Mouse (Mus musculus) spleen, adult 2 months (tissue): ENCODE measurements around the gene Pip5k1c. TPM values are rescaled to one million over a fixed set of nuclear protein-coding genes. Genes with fewer than 3 reads are reported as not detected.

ENCODE experiments used
- DNase-seq, 2 experiments: peaks; one replicate each; pipeline versions ENCODE4 v3.0.0 to v3.0.0-alpha.2; 2012 to 2021; ENCODE audit warnings: low spot score in 2 of 2, low read depth in 1 of 2
- H3K27ac ChIP-seq: fragments of 200-500 bp; 2 replicates; pipeline ENCODE4 v1.5.1; 2012; ENCODE audit warnings: low read length, inconsistent platforms; ENCODE audit not compliant: insufficient read depth
- H3K27me3 ChIP-seq: fragments of 200-500 bp; 2 replicates; pipeline ENCODE4 v1.6.1; 2012; ENCODE audit warnings: mild to moderate bottlenecking, moderate library complexity, low read length, inconsistent platforms; ENCODE audit not compliant: control insufficient read depth, insufficient read depth
- H3K36me3 ChIP-seq: fragments of 200-500 bp; 2 replicates; pipeline ENCODE4 v1.6.1; 2012; ENCODE audit warnings: mild to moderate bottlenecking, low read length, inconsistent platforms; ENCODE audit not compliant: control insufficient read depth, insufficient read depth
- H3K4me1 ChIP-seq: fragments of 200-500 bp; 2 replicates; pipeline ENCODE4 v1.6.1; 2011; ENCODE audit warnings: inconsistent platforms; ENCODE audit not compliant: control insufficient read depth, insufficient read depth, insufficient read length
- H3K4me3 ChIP-seq: fragments of 200-500 bp; 2 replicates; pipeline ENCODE4 v1.5.1; 2011; ENCODE audit warnings: mild to moderate bottlenecking, inconsistent platforms; ENCODE audit not compliant: insufficient read depth, insufficient read length; ENCODE audit errors: extremely low read depth
- CTCF ChIP-seq: fragments of 200-500 bp; IDR thresholded peaks from 2 replicates; pipeline ENCODE4 v1.5.1; 2011; ENCODE audit warnings: mild to moderate bottlenecking, inconsistent platforms; ENCODE audit not compliant: insufficient read depth, insufficient read length, insufficient replicate concordance; ENCODE audit errors: extremely low read depth
- POLR2A ChIP-seq: fragments of 200-500 bp; IDR thresholded peaks from 2 replicates; pipeline ENCODE4 v1.6.1; 2011; ENCODE audit warnings: low read depth, low read length, inconsistent platforms
- WGBS: fragments of 180-500 bp; shearing (Covaris S2); methylation state at CpG from one replicate; pipeline ENCODE4 v1.1.7; 2018; 5-methylcytosine and 5-hydroxymethylcytosine counted together
- polyA plus RNA-seq: library from polyadenylated mRNA; depleted of rRNA; stranded (reverse); fragments of >200 nt; gene quantifications from 2 replicates; pipeline ENCODE4 v1.2.3, GENCODE M21; 2012

Pip5k1c gene
- polyA plus RNA-seq, 1 experiment: 93.2 TPM

DNA sequence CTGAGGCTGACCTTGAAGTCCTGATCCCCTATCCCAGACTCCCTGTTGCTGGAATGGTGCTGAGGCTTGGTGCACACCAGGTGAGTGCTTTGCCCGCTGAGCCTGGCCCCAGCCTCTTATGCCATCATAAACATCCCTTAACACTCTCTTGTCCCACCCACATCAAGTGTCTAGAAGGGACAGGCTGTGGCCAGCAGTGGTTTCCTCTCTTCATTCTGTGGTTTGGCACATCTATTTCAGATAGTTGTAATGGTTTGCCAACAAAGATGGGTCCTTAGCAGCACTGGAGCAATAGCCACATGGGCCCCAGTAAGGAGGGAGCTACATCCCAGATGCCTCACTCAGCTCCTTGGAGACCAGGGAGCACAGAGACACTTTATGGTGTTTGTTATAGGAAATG is 37.9 kb upstream of the Pip5k1c start:
- 5% methylated on average over 1 of the region's 1 CpGs for WGBS
- Histone ChIP-seq H3K4me1 (peaks cover 14% of the 10 kb centered on the region), H3K27ac (no peak overlapping the region), H3K4me3 (no peak overlapping the region), H3K36me3 (no peaks in the 10 kb centered on the region), H3K27me3 (peaks cover 5% of the 10 kb centered on the region; the same call in 1 of the 2 replicates)
- DNase-seq: no peak
- TF ChIP-seq POLR2A (no peak), CTCF (no peak)

DNA sequence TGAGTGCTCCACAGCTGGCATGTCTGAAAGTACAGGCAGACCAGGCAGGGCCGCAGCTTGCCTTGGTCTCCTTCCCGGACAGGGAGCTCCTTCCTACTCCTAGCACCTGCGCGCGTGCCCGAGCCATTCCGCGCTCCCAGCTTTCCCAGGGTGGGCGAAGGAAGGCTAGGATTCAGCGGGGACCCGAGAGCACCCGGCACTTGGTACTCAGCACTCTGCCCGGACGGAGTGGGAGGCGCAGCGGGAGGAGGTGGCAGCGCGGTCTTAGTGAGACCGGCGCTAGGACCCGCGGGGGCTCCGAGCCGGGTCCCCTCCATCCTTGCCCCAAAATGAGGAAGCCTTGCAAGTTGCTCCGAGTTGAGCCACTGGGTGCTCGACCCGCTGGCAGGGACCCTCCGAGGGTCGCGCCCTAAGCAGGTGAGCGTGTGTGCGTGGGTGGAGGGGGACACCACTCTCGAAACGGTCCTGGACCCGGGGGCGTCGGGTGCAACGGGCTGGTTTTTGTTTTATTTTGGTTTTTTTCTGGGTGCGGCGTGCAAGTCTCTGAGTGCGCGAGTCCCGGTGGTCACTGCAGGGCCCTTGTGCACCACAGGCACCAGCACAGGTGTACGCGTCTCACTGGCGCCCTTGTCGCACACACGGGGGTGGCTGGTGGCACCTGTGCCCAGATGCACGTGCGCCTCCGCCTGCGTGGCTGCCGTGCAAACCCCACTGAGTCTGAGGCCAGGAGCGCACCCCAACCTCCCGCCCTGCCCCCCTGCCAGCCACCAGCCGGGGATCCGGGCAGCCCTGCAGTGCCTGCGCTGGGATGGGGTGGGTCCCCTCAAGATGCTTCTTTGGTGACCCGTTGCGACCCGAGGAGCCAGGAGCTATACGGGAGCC is 35.4 kb upstream of the Pip5k1c start:
- peak overlapping the region; percentile 66 for H3K4me3 ChIP-seq
- H3K36me3 ChIP-seq: peaks cover 3% of the 10 kb centered on the region; the same call in 1 of the 2 replicates
- peaks cover 14% of the 10 kb centered on the region for H3K4me1 ChIP-seq
- DNase-seq: peak in 1 of 2 experiments; percentile 47
- peaks cover 5% of the 10 kb centered on the region; the same call in 1 of the 2 replicates for H3K27me3 ChIP-seq
- H3K27ac ChIP-seq: no peak overlapping the region
- TF ChIP-seq CTCF (no peak), POLR2A (no peak)
- WGBS: 1% methylated on average over 62 of the region's 62 CpGs

DNA sequence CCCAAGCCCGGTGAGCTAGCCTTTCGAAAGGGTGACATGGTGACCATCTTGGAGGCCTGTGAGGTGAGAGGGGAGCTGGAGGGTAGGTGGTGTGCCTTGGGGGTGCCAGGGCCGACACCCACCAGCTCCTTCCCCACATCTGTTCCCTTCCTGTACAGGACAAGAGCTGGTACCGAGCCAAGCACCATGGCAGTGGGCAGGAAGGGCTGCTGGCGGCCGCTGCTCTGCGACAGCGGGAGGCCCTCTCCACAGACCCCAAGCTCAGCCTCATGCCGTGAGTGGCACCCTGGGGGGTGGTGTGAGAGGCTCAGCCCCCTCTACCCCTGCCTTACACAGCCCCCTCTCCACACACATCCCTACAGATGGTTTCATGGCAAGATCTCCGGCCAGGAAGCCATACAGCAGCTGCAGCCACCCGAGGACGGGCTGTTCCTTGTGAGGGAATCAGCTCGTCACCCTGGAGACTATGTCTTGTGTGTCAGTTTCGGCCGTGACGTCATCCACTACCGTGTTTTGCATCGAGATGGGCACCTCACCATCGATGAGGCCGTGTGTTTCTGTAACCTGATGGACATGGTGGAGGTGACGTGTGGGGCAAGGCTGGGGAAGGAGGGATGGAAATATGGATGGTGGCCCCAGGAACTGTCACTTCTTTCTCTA is 33.4 kb upstream of the Pip5k1c start:
- DNase-seq: no peak
- Histone ChIP-seq H3K27ac (no peak overlapping the region), H3K36me3 (peaks cover 10% of the 10 kb centered on the region), H3K4me3 (no peak overlapping the region), H3K27me3 (no peaks in the 10 kb centered on the region), H3K4me1 (peaks cover 9% of the 10 kb centered on the region)
- WGBS: 79% methylated on average over 21 of the region's 21 CpGs
- no peak for TF ChIP-seq CTCF
- no peak for TF ChIP-seq POLR2A

DNA sequence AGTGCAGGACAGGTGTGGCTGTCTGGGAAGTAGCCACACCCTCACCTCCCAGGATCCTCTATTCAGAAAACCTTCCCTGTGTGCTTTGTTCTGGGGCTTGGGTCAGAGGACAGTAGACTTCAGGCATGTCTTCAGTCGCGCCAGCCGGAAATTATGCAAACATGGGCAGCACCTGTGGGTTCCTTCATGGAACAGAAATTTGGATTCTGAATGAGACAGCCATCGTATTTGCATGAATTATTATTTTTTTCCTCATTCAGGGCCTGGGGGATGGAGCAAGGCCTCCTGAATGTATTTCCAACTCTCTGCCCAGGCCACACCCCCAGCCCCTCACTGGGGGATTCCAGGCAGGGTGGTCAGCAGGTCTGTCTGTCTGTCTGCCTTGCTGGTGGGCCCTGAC is 31.7 kb upstream of the Pip5k1c start:
- WGBS: 93% methylated on average over 4 of the region's 4 CpGs

DNA sequence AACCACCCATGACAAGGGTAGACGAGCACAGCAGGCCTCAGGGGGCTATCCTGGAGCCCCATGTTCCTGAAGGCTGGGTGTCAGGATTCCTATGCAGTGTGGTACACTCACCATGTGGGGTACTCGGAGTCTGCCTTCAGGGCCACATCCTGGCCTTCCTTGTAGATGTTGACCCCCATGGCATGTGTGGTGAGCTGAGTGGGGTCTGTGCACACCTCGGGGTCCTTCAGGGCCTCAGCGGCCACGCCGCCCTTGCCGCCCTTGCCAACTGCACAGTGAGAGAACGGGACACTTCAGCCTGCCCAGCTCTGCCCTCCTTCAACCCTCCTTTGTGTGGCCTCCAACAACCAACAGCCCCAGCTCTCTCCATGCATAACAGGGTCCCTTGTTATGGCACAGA is 27.2 kb upstream of the Pip5k1c start:
- H3K27ac ChIP-seq: no peak overlapping the region
- peaks cover 12% of the 10 kb centered on the region; the same call in 1 of the 2 replicates for H3K4me1 ChIP-seq
- no peaks in the 10 kb centered on the region for H3K27me3 ChIP-seq
- no peak overlapping the region for H3K4me3 ChIP-seq
- peaks cover 17% of the 10 kb centered on the region for H3K36me3 ChIP-seq
- WGBS: 89% methylated on average over 8 of the region's 8 CpGs
- no peak for DNase-seq
- no peak for TF ChIP-seq POLR2A
- no peak for TF ChIP-seq CTCF

More for the DNA sequence above, 31.7 kb upstream of the Pip5k1c start:
- DNase-seq: no peak
- Histone ChIP-seq H3K27ac (no peak overlapping the region), H3K4me3 (no peak overlapping the region), H3K4me1 (peaks cover 12% of the 10 kb centered on the region), H3K36me3 (peaks cover 17% of the 10 kb centered on the region), H3K27me3 (no peaks in the 10 kb centered on the region)
- TF ChIP-seq CTCF (no peak), POLR2A (no peak)

DNA sequence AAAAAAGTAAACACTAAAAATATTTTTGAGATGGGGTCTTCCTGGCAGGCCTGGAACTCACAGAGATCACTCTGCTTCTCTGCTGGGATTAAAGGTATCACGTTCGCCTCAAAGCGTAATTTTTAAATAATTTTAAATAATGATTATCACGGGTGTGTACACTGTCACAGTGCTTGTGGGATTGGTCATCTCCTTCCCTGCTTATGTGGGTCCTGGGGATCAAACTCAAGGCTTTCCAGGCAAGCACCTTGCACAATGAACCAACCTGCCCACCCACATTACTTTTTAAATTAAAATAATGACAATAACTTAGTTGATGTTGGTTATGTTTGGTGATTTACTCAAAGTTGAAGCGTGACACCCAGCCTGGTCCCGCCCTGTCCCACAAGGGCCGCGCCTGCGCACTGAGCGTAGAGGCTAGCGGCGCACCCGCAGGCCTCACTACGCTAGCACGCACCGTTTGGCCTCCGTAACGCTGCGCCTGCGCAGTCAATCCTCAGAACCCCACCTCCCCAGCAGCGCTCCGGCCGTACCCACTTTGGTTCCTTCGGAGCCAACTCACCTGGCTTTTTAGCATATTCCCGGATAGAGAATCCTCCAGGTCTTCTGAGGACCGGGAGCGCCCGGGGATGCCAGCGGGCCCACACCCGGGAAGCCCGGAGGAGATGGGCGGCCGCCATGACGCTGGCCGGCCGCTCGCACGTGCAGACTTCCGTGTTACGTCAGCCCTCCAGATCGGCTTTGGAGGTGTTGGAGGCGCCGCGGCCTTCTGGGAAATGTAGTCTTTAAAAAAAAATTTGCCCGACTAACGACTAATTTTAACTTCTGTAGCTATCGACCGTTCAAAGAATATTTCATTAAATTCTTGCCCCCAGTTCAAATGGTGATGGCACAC is 26.3 kb upstream of the Pip5k1c start, which contains the start of the genes Mrpl54 and Apba3:
Mrpl54 (minus strand) TSS at position 724 of the 895 bp plus-strand sequence.
Apba3 (plus strand) TSS at position 750 of the 895 bp plus-strand sequence.
- under 1% methylated on average over 48 of the region's 48 CpGs for WGBS
- Histone ChIP-seq H3K36me3 (peaks cover 20% of the 10 kb centered on the region), H3K4me1 (peaks cover 12% of the 10 kb centered on the region; the same call in 1 of the 2 replicates), H3K27ac (peak within 1 kb of the TSS; percentile 96), H3K4me3 (peak within 1 kb of the TSS; percentile 95), H3K27me3 (no peaks in the 10 kb centered on the region)
- peak; percentile 94 to 96 for DNase-seq
- TF ChIP-seq CTCF (no peak), POLR2A (peak; percentile 18; the same call in 1 of the 2 replicates)
